Mouse (Mus musculus) kidney, postnatal 36 days (tissue): Measurements from ENCODE around the gene Myo1a.
"Not testable (repeated sequence)": the region's sequence is repeated elsewhere in the genome, so short reads cannot be mapped to it uniquely, and the experiment has no call there.

Source experiments
- DNase-seq, 2 experiments: peaks; one replicate each; pipeline ENCODE4 v3.0.0; 2021 to 2022; ENCODE audit warnings: mixed read lengths in 2 of 2

Myo1a gene

GRCm38 (mm10) chr10:127730933-127731310 is 26.0 kb downstream of the Myo1a start:
- DNase-seq, result no peak

- no peak for DNase-seq
Observed at GRCm38 (mm10) chr10:127731397-127731796, 26.4 kb downstream of the Myo1a start.

GRCm38 (mm10) chr10:127734434-127734833 is 29.5 kb downstream of the Myo1a start:
- no peak for DNase-seq

- no peak for DNase-seq
Observed at GRCm38 (mm10) chr10:127736266-127736665, 31.3 kb downstream of the Myo1a start.

GRCm38 (mm10) chr10:127736916-127737315 is 31.9 kb downstream of the Myo1a start:
- no peak for DNase-seq

GRCm38 (mm10) chr10:127737552-127737951 is 32.6 kb downstream of the Myo1a start:
- DNase-seq, result no peak

- peak; percentile 66 to 67 for DNase-seq
Observed at GRCm38 (mm10) chr10:127738151-127738882, 33.3 kb downstream of the Myo1a start.

- DNase-seq, result peak; percentile 77 to 91
Observed at GRCm38 (mm10) chr10:127739083-127739660, 34.2 kb downstream of the Myo1a start, which contains the start of gene Zbtb39. Gene Zbtb39, plus strand, starts transcription at chr10:127739538.

GRCm38 (mm10) chr10:127739661-127740161 is 34.7 kb downstream of the Myo1a start:
- peak in 1 of 2 experiments; percentile 57 for DNase-seq

- DNase-seq, result peak; percentile 64 to 85
Observed at GRCm38 (mm10) chr10:127744661-127745060, 39.7 kb downstream of the Myo1a start.

- DNase-seq, result peak in 1 of 2 experiments; percentile 45
Observed at GRCm38 (mm10) chr10:127745886-127746285, 40.9 kb downstream of the Myo1a start.

- DNase-seq, result peak; percentile 73 to 77
Observed at GRCm38 (mm10) chr10:127747254-127747653, 42.3 kb downstream of the Myo1a start.

GRCm38 (mm10) chr10:127748847-127749612 is 44.1 kb downstream of the Myo1a start:
- DNase-seq, result peak; percentile 75 to 89

- peak in 1 of 2 experiments; percentile 50 for DNase-seq
Observed at GRCm38 (mm10) chr10:127750136-127750777, 45.3 kb downstream of the Myo1a start.

GRCm38 (mm10) chr10:127751548-127751947 is 46.6 kb downstream of the Myo1a start, which contains the start of gene Gpr182:
Gene Gpr182, minus strand, starts transcription at chr10:127751732.
- peak; percentile 66 to 70 for DNase-seq

GRCm38 (mm10) chr10:127754566-127755166 is 49.7 kb downstream of the Myo1a start:
- peak; percentile 72 to 80 for DNase-seq

- peak in 1 of 2 experiments; percentile 43 for DNase-seq
Observed at GRCm38 (mm10) chr10:127755246-127755645, 50.3 kb downstream of the Myo1a start.

- peak in 1 of 2 experiments; percentile 36 for DNase-seq
Observed at GRCm38 (mm10) chr10:127755770-127756468, 50.9 kb downstream of the Myo1a start.

- no peak for DNase-seq
Observed at GRCm38 (mm10) chr10:127759181-127760110, 54.5 kb downstream of the Myo1a start, which contains the start of the genes Rdh1 and Rdh16f1. Gene Rdh1, plus strand, starts transcription at chr10:127759721. Gene Rdh16f1, plus strand, starts transcription at chr10:127759787.

- DNase-seq, result not testable (repeated sequence)
Observed at GRCm38 (mm10) chr10:127762926-127763325, 58.0 kb downstream of the Myo1a start.
